Comparison of ENCODE assay signal across 8 mouse cellular contexts in genomic region chr12:83114396-83115053, GRCm38 (mm10).
DNase-seq lines count a peak whose midpoint lies in the region; ATAC-seq lines count a peak whose summit lies in the region.

No protein-coding gene starts in this region.

- no peak overlapping the region for H3K4me2 ChIP-seq in forebrain, embryonic 11.5 days (ENCODE audit: low read depth, low read length, severe bottlenecking)
- H3K4me2 ChIP-seq in hindbrain, embryonic 15.5 days = no peak overlapping the region
- H3K4me2 ChIP-seq in midbrain, embryonic 14.5 days (ENCODE audit: low read length) = no peak overlapping the region

- peak; percentile 55 for DNase-seq in heart, adult 8-10 months (ENCODE audit: low spot score)
- DNase-seq in heart, postnatal 25 days (ENCODE audit: low spot score) = no peak
- peak; percentile 25 for DNase-seq in c-Kit-positive CD71-negative TER-119-negative erythroid progenitor cells, embryonic 14.5 days (ENCODE audit: low read depth)
- peak; percentile 65 for DNase-seq in forebrain, embryonic 11.5 days (ENCODE audit: low spot score)
- DNase-seq in left cerebral cortex, adult 18-20 months (ENCODE audit: low spot score in 2 of 2) = peak; percentile 66 to 76
- peak; percentile 89 for DNase-seq in midbrain, embryonic 14.5 days
- DNase-seq in spleen, postnatal 4 days (ENCODE audit: low spot score in 2 of 2) = peak; percentile 68 to 78

- H3K9ac ChIP-seq in forebrain, embryonic 11.5 days (ENCODE audit: low read length) = no peak overlapping the region
- H3K9ac ChIP-seq in hindbrain, embryonic 15.5 days = no peak overlapping the region
- no peak overlapping the region for H3K9ac ChIP-seq in midbrain, embryonic 14.5 days (replicated peaks; ENCODE audit: low read length)

- H3K4me1 ChIP-seq in forebrain, embryonic 11.5 days (replicated peaks; ENCODE audit: control insufficient read depth, insufficient read depth, low read length) = no peaks in the 10 kb centered on the region
- H3K4me1 ChIP-seq in hindbrain, embryonic 15.5 days (replicated peaks) = peaks cover 25% of the 10 kb centered on the region
- peaks cover 23% of the 10 kb centered on the region for H3K4me1 ChIP-seq in midbrain, embryonic 14.5 days (ENCODE audit: control insufficient read depth, insufficient read depth, low read length)

- H3K36me3 ChIP-seq in forebrain, embryonic 11.5 days (ENCODE audit: control insufficient read depth, insufficient read depth, low read length) = no peaks in the 10 kb centered on the region
- H3K36me3 ChIP-seq in hindbrain, embryonic 15.5 days = no peaks in the 10 kb centered on the region
- no peaks in the 10 kb centered on the region for H3K36me3 ChIP-seq in midbrain, embryonic 14.5 days (ENCODE audit: control insufficient read depth, insufficient read depth, low read length)

- 49% methylated on average over 5 of the region's 5 CpGs for WGBS in forebrain, embryonic 11.5 days
- 31% methylated on average over 5 of the region's 5 CpGs for WGBS in hindbrain, embryonic 15.5 days
- WGBS in midbrain, embryonic 14.5 days = 39% methylated on average over 5 of the region's 5 CpGs

- ATAC-seq in forebrain, embryonic 11.5 days (replicated peaks; ENCODE audit: low FRiP score) = no peak
- peak; percentile 65; the same call in 1 of the 2 replicates for ATAC-seq in hindbrain, embryonic 15.5 days (ENCODE audit: low FRiP score, low read depth)
- ATAC-seq in midbrain, embryonic 14.5 days (ENCODE audit: low FRiP score, low TSS enrichment) = 0 out of 2 replicates have a peak, but pooled peaks have one; percentile 24

- no peak overlapping the region for H3K4me3 ChIP-seq in forebrain, embryonic 11.5 days (ENCODE audit: low read depth, low read length)
- no peak overlapping the region for H3K4me3 ChIP-seq in hindbrain, embryonic 15.5 days
- H3K4me3 ChIP-seq in midbrain, embryonic 14.5 days (replicated peaks; ENCODE audit: low read depth, low read length) = no peak overlapping the region

- H3K27me3 ChIP-seq in forebrain, embryonic 11.5 days (ENCODE audit: control insufficient read depth, insufficient read depth, low read length) = no peaks in the 10 kb centered on the region
- no peaks in the 10 kb centered on the region for H3K27me3 ChIP-seq in hindbrain, embryonic 15.5 days
- no peaks in the 10 kb centered on the region for H3K27me3 ChIP-seq in midbrain, embryonic 14.5 days (ENCODE audit: control insufficient read depth, insufficient read depth, low read length)

- intact Hi-C loops in heart, postnatal 25 days (cut with DNase I) = loop anchor here (1.0 to 5.0 kb wide), 4 partner anchors 93 to 388 kb away; no protein-coding TSS in a partner anchor

- H3K27ac ChIP-seq in forebrain, embryonic 11.5 days (ENCODE audit: low read depth, low read length) = no peak overlapping the region
- H3K27ac ChIP-seq in hindbrain, embryonic 15.5 days (replicated peaks) = no peak overlapping the region
- H3K27ac ChIP-seq in midbrain, embryonic 14.5 days (replicated peaks; ENCODE audit: low read depth, low read length) = no peak overlapping the region

- H3K9me3 ChIP-seq in forebrain, embryonic 11.5 days (ENCODE audit: control insufficient read depth, low read length) = no peaks in the 10 kb centered on the region
- H3K9me3 ChIP-seq in hindbrain, embryonic 15.5 days = no peaks in the 10 kb centered on the region
- H3K9me3 ChIP-seq in midbrain, embryonic 14.5 days (ENCODE audit: control insufficient read depth, low read length) = no peaks in the 10 kb centered on the region
